Mouse (Mus musculus) CD4-positive, CD25-positive, alpha-beta regulatory T cell, adult 2 months (primary cell): ENCODE results near the gene Shank2.
A peak's percentile ranks its signal among the peaks of the same experiment; 100 is the strongest.

Experiments
- DNase-seq: peaks from one replicate; pipeline ENCODE4 v3.0.0-alpha.2; 2012; ENCODE audit warnings: low read depth, low spot score

The Shank2 gene

GRCm38 (mm10) chr7:144417644-144418343 lies 416.1 kb downstream of the Shank2 start:
- DNase-seq: peak; percentile 74

GRCm38 (mm10) chr7:144420552-144420951 lies 418.8 kb downstream of the Shank2 start:
- no peak for DNase-seq

GRCm38 (mm10) chr7:144421478-144421877 lies 419.8 kb downstream of the Shank2 start:
- no peak for DNase-seq

GRCm38 (mm10) chr7:144425953-144426352 lies 424.2 kb downstream of the Shank2 start:
- DNase-seq: peak; percentile 60

GRCm38 (mm10) chr7:144426594-144426993 lies 424.9 kb downstream of the Shank2 start:
- no peak for DNase-seq

- DNase-seq: peak; percentile 41
Observed at GRCm38 (mm10) chr7:144427460-144427859, 425.7 kb downstream of the Shank2 start.

- DNase-seq: no peak
Observed at GRCm38 (mm10) chr7:144432920-144433319, 431.2 kb downstream of the Shank2 start.

- no peak for DNase-seq
Observed at GRCm38 (mm10) chr7:144438811-144439210, 437.1 kb downstream of the Shank2 start.

- no peak for DNase-seq
Observed at GRCm38 (mm10) chr7:144441466-144441865, 439.7 kb downstream of the Shank2 start.

- no peak for DNase-seq
Observed at GRCm38 (mm10) chr7:144441976-144442375, 440.2 kb downstream of the Shank2 start.

- peak; percentile 84 for DNase-seq
Observed at GRCm38 (mm10) chr7:144444788-144445187, 443.1 kb downstream of the Shank2 start.

- peak; percentile 72 for DNase-seq
Observed at GRCm38 (mm10) chr7:144447146-144447545, 445.4 kb downstream of the Shank2 start.

- DNase-seq: no peak
Observed at GRCm38 (mm10) chr7:144448186-144448585, 446.5 kb downstream of the Shank2 start.

GRCm38 (mm10) chr7:144449637-144450570 lies 448.2 kb downstream of the Shank2 start:
- no peak for DNase-seq

- DNase-seq: no peak
Observed at GRCm38 (mm10) chr7:144450661-144451060, 448.9 kb downstream of the Shank2 start.

GRCm38 (mm10) chr7:144458881-144459280 lies 457.2 kb downstream of the Shank2 start:
- DNase-seq: no peak

- DNase-seq: no peak
Observed at GRCm38 (mm10) chr7:144461246-144461902, 459.6 kb downstream of the Shank2 start.

- DNase-seq: no peak
Observed at GRCm38 (mm10) chr7:144462577-144462976, 460.8 kb downstream of the Shank2 start.

GRCm38 (mm10) chr7:144468741-144469140 lies 467.0 kb downstream of the Shank2 start:
- DNase-seq: no peak

- no peak for DNase-seq
Observed at GRCm38 (mm10) chr7:144469181-144469641, 467.5 kb downstream of the Shank2 start.

- DNase-seq: no peak
Observed at GRCm38 (mm10) chr7:144469908-144470544, 468.3 kb downstream of the Shank2 start.
